Mouse (Mus musculus) myocyte (in vitro differentiated cells): ENCODE data around the gene Slc38a2. TPM values are rescaled to one million over a fixed set of nuclear protein-coding genes. Genes with fewer than 3 reads are reported as not detected.

Experiments used
- H3K27me3 ChIP-seq: one replicate; pipeline ENCODE4 v1.6.1; 2011; ENCODE audit not compliant: control insufficient read depth, insufficient read depth, insufficient read length
- H3K36me3 ChIP-seq: one replicate; pipeline ENCODE4 v1.6.1; 2011; ENCODE audit not compliant: control insufficient read depth, insufficient read depth
- H3K4me2 ChIP-seq: one replicate; pipeline ENCODE4 v1.6.1; 2011; ENCODE audit warnings: low read depth, control low read depth
- H3K4me3 ChIP-seq: one replicate; pipeline ENCODE4 v1.5.1; 2011; ENCODE audit warnings: mild to moderate bottlenecking, control low read depth, moderate library complexity
- H3K79me2 ChIP-seq: one replicate; pipeline ENCODE4 v1.6.1; 2011; ENCODE audit not compliant: control insufficient read depth, insufficient read depth
- H3ac ChIP-seq: one replicate; pipeline ENCODE4 v1.6.1; 2011; ENCODE audit not compliant: control insufficient read depth, insufficient read length
- CEBPB ChIP-seq: IDR thresholded peaks from 2 replicates; pipeline ENCODE4 v1.6.1; 2011; ENCODE audit warnings: mild to moderate bottlenecking, moderate library complexity; ENCODE audit not compliant: poor library complexity, insufficient read depth, severe bottlenecking
- E2F4 ChIP-seq: IDR thresholded peaks from one replicate; pipeline ENCODE4 v1.6.1; 2011; ENCODE audit warnings: mild to moderate bottlenecking, control low read depth, moderate library complexity; ENCODE audit not compliant: insufficient read depth
- MAX ChIP-seq: IDR thresholded peaks from one replicate; pipeline ENCODE4 v1.6.1; 2011; ENCODE audit warnings: low read depth, mild to moderate bottlenecking, control low read depth
- MYOD1 ChIP-seq, 3 experiments: IDR thresholded peaks; one replicate each; pipeline ENCODE4 v1.6.1; 2011; ENCODE audit warnings: control low read depth in 2 of 3, low read depth in 2 of 3, mild to moderate bottlenecking in 2 of 3, moderate library complexity in 1 of 3; ENCODE audit not compliant: insufficient read length in 2 of 3, control insufficient read depth in 1 of 3
- MYOG ChIP-seq, 3 experiments: IDR thresholded peaks; one replicate each; pipeline ENCODE4 v1.6.1; 2011; ENCODE audit warnings: control low read depth in 2 of 3, low read depth in 2 of 3, mild to moderate bottlenecking in 2 of 3; ENCODE audit not compliant: insufficient read length in 2 of 3, control insufficient read depth in 1 of 3, insufficient read depth in 1 of 3
- POLR2A ChIP-seq: IDR thresholded peaks from one replicate; pipeline ENCODE4 v1.6.1; 2011; ENCODE audit warnings: low read depth, mild to moderate bottlenecking, control low read depth, moderate library complexity; ENCODE audit not compliant: insufficient read length
- POLR2AphosphoS2 ChIP-seq: IDR thresholded peaks from one replicate; pipeline ENCODE4 v1.6.1; 2011; ENCODE audit warnings: low read depth, control low read depth; ENCODE audit not compliant: insufficient read length
- REST ChIP-seq: IDR thresholded peaks from one replicate; pipeline ENCODE4 v1.6.1; 2011; ENCODE audit warnings: mild to moderate bottlenecking, control low read depth, moderate library complexity; ENCODE audit not compliant: insufficient read depth, insufficient read length
- SRF ChIP-seq: IDR thresholded peaks from one replicate; pipeline ENCODE4 v1.6.1; 2011; ENCODE audit warnings: low read depth; ENCODE audit not compliant: control insufficient read depth, insufficient read length
- TCF12 ChIP-seq: IDR thresholded peaks from one replicate; pipeline ENCODE4 v1.6.1; 2011; ENCODE audit warnings: mild to moderate bottlenecking, control low read depth; ENCODE audit not compliant: poor library complexity, insufficient read depth, severe bottlenecking
- TCF3 ChIP-seq: IDR thresholded peaks from one replicate; pipeline ENCODE4 v1.6.1; 2011; ENCODE audit warnings: low read depth, control low read depth; ENCODE audit not compliant: insufficient read length
- USF1 ChIP-seq: IDR thresholded peaks from one replicate; pipeline ENCODE4 v1.6.1; 2011; ENCODE audit warnings: low read depth, mild to moderate bottlenecking, control low read depth, moderate library complexity
- polyA plus RNA-seq: library from polyadenylated mRNA; unstranded; fragments of >200 nt; fragmentation: generic; extraction: Trizol; gene quantifications from one replicate; pipeline ENCODE4 v1.2.1, GENCODE M21; 2012; ENCODE audit warnings: missing spikeins

Gene Slc38a2
- polyA plus RNA-seq, 1 experiment = 95.0 TPM

- H3ac ChIP-seq = no peak overlapping the region
- H3K79me2 ChIP-seq = no peaks in the 10 kb centered on the region
- no peak overlapping the region for H3K4me2 ChIP-seq
- no peaks in the 10 kb centered on the region for H3K36me3 ChIP-seq
- no peaks in the 10 kb centered on the region for H3K27me3 ChIP-seq
- TF ChIP-seq POLR2A (no peak), MAX (no peak), MYOD1 (IDR thresholded peaks at IDR 0.05; ENCODE audit: control insufficient read depth in 1 of 3, insufficient read length in 2 of 3, low read depth in 2 of 3) (peak in 2 of 3 experiments; percentile 22 to 69), TCF12 (peak; percentile 47), MYOG (IDR thresholded peaks at IDR 0.05; ENCODE audit: control insufficient read depth in 1 of 3, insufficient read depth in 1 of 3, insufficient read length in 2 of 3, low read depth in 2 of 3) (no peak)
- H3K4me3 ChIP-seq = no peak overlapping the region
Measured at GRCm38 (mm10) chr15:96707936-96708335, 8.4 kb upstream of the Slc38a2 start.

- Histone ChIP-seq H3K27me3 (no peaks in the 10 kb centered on the region), H3K79me2 (peaks cover 12% of the 10 kb centered on the region), H3K36me3 (peaks cover 11% of the 10 kb centered on the region), H3ac (no peak overlapping the region), H3K4me3 (no peak overlapping the region), H3K4me2 (no peak overlapping the region)
- no peak for TF ChIP-seq MAX
- TF ChIP-seq E2F4 = no peak
- no peak for TF ChIP-seq SRF
- TF ChIP-seq POLR2A = no peak
- no peak for TF ChIP-seq TCF12
- no peak for TF ChIP-seq POLR2AphosphoS2
- no peak for TF ChIP-seq MYOD1 (IDR thresholded peaks at IDR 0.05; ENCODE audit: control insufficient read depth in 1 of 3, insufficient read length in 2 of 3, low read depth in 2 of 3)
- TF ChIP-seq MYOG (IDR thresholded peaks at IDR 0.05; ENCODE audit: control insufficient read depth in 1 of 3, insufficient read depth in 1 of 3, insufficient read length in 2 of 3, low read depth in 2 of 3) = no peak
- TF ChIP-seq REST = no peak
- no peak for TF ChIP-seq USF1
- no peak for TF ChIP-seq CEBPB
- TF ChIP-seq TCF3 = no peak
Measured at GRCm38 (mm10) chr15:96702466-96703031, 3.0 kb upstream of the Slc38a2 start.

GRCm38 (mm10) chr15:96700766-96701165 lies 1.2 kb upstream of the Slc38a2 start:
- H3K36me3 ChIP-seq = peaks cover 29% of the 10 kb centered on the region
- peak overlapping the region; percentile 96 for H3K4me2 ChIP-seq
- peak overlapping the region; percentile 80 for H3K4me3 ChIP-seq
- no peak for TF ChIP-seq TCF12
- TF ChIP-seq MAX = no peak
- TF ChIP-seq USF1 = no peak
- TF ChIP-seq POLR2AphosphoS2 = no peak
- TF ChIP-seq E2F4 = no peak
- no peak for TF ChIP-seq TCF3
- no peak for TF ChIP-seq REST
- no peak for TF ChIP-seq CEBPB
- no peak for TF ChIP-seq MYOG (IDR thresholded peaks at IDR 0.05; ENCODE audit: control insufficient read depth in 1 of 3, insufficient read depth in 1 of 3, insufficient read length in 2 of 3, low read depth in 2 of 3)
- no peak for TF ChIP-seq POLR2A
- no peak for TF ChIP-seq SRF
- TF ChIP-seq MYOD1 (IDR thresholded peaks at IDR 0.05; ENCODE audit: control insufficient read depth in 1 of 3, insufficient read length in 2 of 3, low read depth in 2 of 3) = no peak
- H3ac ChIP-seq = no peak overlapping the region
- H3K27me3 ChIP-seq = no peaks in the 10 kb centered on the region
- H3K79me2 ChIP-seq = peaks cover 29% of the 10 kb centered on the region

GRCm38 (mm10) chr15:96698658-96699448 lies 677 bp downstream of the Slc38a2 start:
- peaks cover 48% of the 10 kb centered on the region for H3K79me2 ChIP-seq
- peak overlapping the region; percentile 90 for H3ac ChIP-seq
- peaks cover 48% of the 10 kb centered on the region for H3K36me3 ChIP-seq
- no peak for TF ChIP-seq MAX
- no peak for TF ChIP-seq TCF3
- no peak for TF ChIP-seq TCF12
- no peak for TF ChIP-seq MYOD1 (IDR thresholded peaks at IDR 0.05; ENCODE audit: control insufficient read depth in 1 of 3, insufficient read length in 2 of 3, low read depth in 2 of 3)
- peak; percentile 76 for TF ChIP-seq CEBPB
- peak; percentile 89 for TF ChIP-seq POLR2AphosphoS2
- no peak for TF ChIP-seq E2F4
- peak; percentile 91 for TF ChIP-seq POLR2A
- no peak for TF ChIP-seq REST
- peak; percentile 70 for TF ChIP-seq USF1
- no peak for TF ChIP-seq MYOG (IDR thresholded peaks at IDR 0.05; ENCODE audit: control insufficient read depth in 1 of 3, insufficient read depth in 1 of 3, insufficient read length in 2 of 3, low read depth in 2 of 3)
- TF ChIP-seq SRF = no peak
- H3K4me2 ChIP-seq = peak overlapping the region; percentile 89
- H3K4me3 ChIP-seq = peak overlapping the region; percentile 80
- no peaks in the 10 kb centered on the region for H3K27me3 ChIP-seq
